Mouse (Mus musculus) heart, embryonic 14.5 days (tissue): ENCODE measurements around the gene Spns2. TPM values are rescaled to one million over a fixed set of nuclear protein-coding genes. Genes with fewer than 3 reads are reported as not detected.

ENCODE experiments used
- ATAC-seq: fragments of 200-750 bp; cut with Nextera tagmentation; 2 replicates; pipeline ENCODE4 v1.8.0; 2017; ENCODE audit warnings: low read depth, moderate TSS enrichment; ENCODE audit not compliant: insufficient number of reproducible peaks, insufficient read depth, low FRiP score
- H3K27ac ChIP-seq, 2 experiments: fragments of 200-500 bp in 1 of 2; fragments of 300-500 bp in 1 of 2; sonication (generic) in 1 of 2; replicated peaks in 1 of 2; 2 replicates each; pipeline ENCODE4 v1.5.1; 2012 to 2014; ENCODE audit warnings: low read depth in 2 of 2, low read length in 2 of 2, control low read depth in 1 of 2, mild to moderate bottlenecking in 1 of 2, mixed read lengths in 1 of 2; ENCODE audit not compliant: control insufficient read depth in 1 of 2, insufficient read depth in 1 of 2
- H3K27me3 ChIP-seq: fragments of 300-500 bp; sonication (generic); 2 replicates; pipeline ENCODE4 v1.6.1; 2014; ENCODE audit warnings: mild to moderate bottlenecking, low read length, control low read depth; ENCODE audit not compliant: control insufficient read depth, insufficient read depth
- H3K36me3 ChIP-seq: fragments of 300-500 bp; sonication (generic); 2 replicates; pipeline ENCODE4 v1.6.1; 2014; ENCODE audit warnings: mild to moderate bottlenecking, control low read depth, low read length, mixed read lengths; ENCODE audit not compliant: control insufficient read depth, insufficient read depth
- H3K4me1 ChIP-seq, 2 experiments: fragments of 200-500 bp in 1 of 2; fragments of 300-500 bp in 1 of 2; sonication (generic) in 1 of 2; 2 replicates each; pipeline ENCODE4 v1.6.1; 2012 to 2014; ENCODE audit warnings: low read length in 2 of 2, control low read depth in 1 of 2, mixed read lengths in 1 of 2; ENCODE audit not compliant: control insufficient read depth in 2 of 2, insufficient read depth in 2 of 2
- H3K4me2 ChIP-seq: fragments of 300-500 bp; sonication (generic); 2 replicates; pipeline ENCODE4 v1.6.1; 2014; ENCODE audit warnings: mild to moderate bottlenecking, low read length
- H3K4me3 ChIP-seq, 2 experiments: fragments of 200-500 bp in 1 of 2; fragments of 300-500 bp in 1 of 2; sonication (generic) in 1 of 2; 2 replicates each; pipeline ENCODE4 v1.5.1; 2012 to 2014; ENCODE audit warnings: low read length in 2 of 2, mild to moderate bottlenecking in 2 of 2, control low read depth in 1 of 2, low read depth in 1 of 2, moderate library complexity in 1 of 2; ENCODE audit not compliant: control insufficient read depth in 1 of 2, insufficient read depth in 1 of 2
- H3K9ac ChIP-seq: fragments of 300-500 bp; sonication (generic); 2 replicates; pipeline ENCODE4 v1.6.1; 2014; ENCODE audit warnings: mild to moderate bottlenecking, low read length
- H3K9me3 ChIP-seq: fragments of 300-500 bp; sonication (generic); 2 replicates; pipeline ENCODE4 v1.6.1; 2016; ENCODE audit warnings: low read length, control low read depth; ENCODE audit not compliant: control insufficient read depth
- WGBS: fragments of 180-500 bp; shearing (Covaris S2); extraction: QIAGEN DNeasy Blood & Tissue Kit; methylation state at CpG from one replicate; pipeline ENCODE4 v1.1.7; 2014; 5-methylcytosine and 5-hydroxymethylcytosine counted together
- polyA plus RNA-seq: library from polyadenylated mRNA; unstranded; fragments of >200 nt; fragmentation: Nextera tagmentation; extraction: Ambion mirVana; gene quantifications from 2 replicates; pipeline ENCODE4 v1.2.1, GENCODE M21; 2014

Gene Spns2
- polyA plus RNA-seq, 1 experiment from 2014 or later: 3.7 TPM

- Histone ChIP-seq H3K27ac (peak overlapping the region; percentile 37 to 40), H3K4me1 (peaks cover 64 to 71% of the 10 kb centered on the region in 2 experiments), H3K9me3 (no peaks in the 10 kb centered on the region), H3K4me3 (no peak overlapping the region), H3K9ac (no peak overlapping the region), H3K36me3 (no peaks in the 10 kb centered on the region), H3K27me3 (no peaks in the 10 kb centered on the region), H3K4me2 (peak overlapping the region; percentile 6)
- WGBS: 9% methylated on average over 8 of the region's 8 CpGs
- no peak for ATAC-seq
These were observed 74.5 kb downstream of the Spns2 start for GRCm38 (mm10) chr11:72415155-72415554.

DNA sequence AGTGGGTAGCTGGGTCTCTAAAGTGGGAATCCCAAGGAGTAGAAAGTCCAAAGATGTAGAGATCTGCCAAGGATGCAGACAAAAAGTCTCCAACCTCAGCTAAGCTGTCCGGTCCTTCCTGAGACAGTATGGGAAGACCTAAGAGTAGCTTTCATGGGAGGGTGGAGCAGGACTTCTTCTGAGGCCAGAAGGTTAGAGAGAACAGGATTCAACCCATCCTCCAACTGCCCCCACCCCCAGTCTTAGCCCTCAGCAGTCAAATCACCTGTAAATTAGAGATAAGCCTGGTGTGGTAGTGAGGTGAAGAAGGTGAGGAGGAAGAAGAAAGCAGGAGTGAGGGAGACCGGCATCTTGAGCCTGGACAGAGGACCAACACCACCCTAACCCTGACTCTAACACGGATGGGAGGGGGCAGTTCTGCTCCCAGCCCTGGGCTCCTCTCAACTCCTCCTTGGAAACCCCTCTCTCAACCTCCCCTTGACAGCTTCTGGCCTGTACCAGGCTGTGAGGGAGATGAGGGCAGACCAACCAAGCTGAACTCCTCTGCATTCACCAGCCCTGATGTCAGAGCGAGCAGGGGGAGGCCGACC, 76.0 kb downstream of the Spns2 start:
- H3K4me1 ChIP-seq: peaks cover 73 to 77% of the 10 kb centered on the region in 2 experiments
- no peaks in the 10 kb centered on the region for H3K27me3 ChIP-seq
- H3K4me2 ChIP-seq: peak overlapping the region; percentile 19
- WGBS: 62% methylated on average over 5 of the region's 5 CpGs
- peak overlapping the region; percentile 47 for H3K9ac ChIP-seq
- H3K9me3 ChIP-seq: no peaks in the 10 kb centered on the region
- H3K27ac ChIP-seq: peak overlapping the region; percentile 58 to 96; a peak in 3 of 4 replicates
- no peak for ATAC-seq
- H3K36me3 ChIP-seq: no peaks in the 10 kb centered on the region
- H3K4me3 ChIP-seq: 0 out of 4 replicates have a peak overlapping the region, but pooled peaks of 1 of the 2 experiments have one; percentile 5

GRCm38 (mm10) chr11:72413016-72413415, 76.7 kb downstream of the Spns2 start:
- Histone ChIP-seq H3K4me3 (no peak overlapping the region), H3K9me3 (no peaks in the 10 kb centered on the region), H3K9ac (peak overlapping the region; percentile 47), H3K36me3 (no peaks in the 10 kb centered on the region), H3K4me2 (peak overlapping the region; percentile 19), H3K27me3 (no peaks in the 10 kb centered on the region), H3K27ac (peak overlapping the region; percentile 58 to 96), H3K4me1 (peaks cover 73 to 78% of the 10 kb centered on the region in 2 experiments)
- no peak for ATAC-seq
- 27% methylated on average over 7 of the region's 7 CpGs for WGBS

- H3K4me2 ChIP-seq: peak overlapping the region; percentile 73
- 27% methylated on average over 9 of the region's 9 CpGs for WGBS
- no peaks in the 10 kb centered on the region for H3K36me3 ChIP-seq
- peak overlapping the region; percentile 28 to 93 for H3K4me3 ChIP-seq
- no peaks in the 10 kb centered on the region for H3K27me3 ChIP-seq
- peak overlapping the region; percentile 94 for H3K9ac ChIP-seq
- peak overlapping the region in 1 of 2 experiments; percentile 96; a peak in 2 of 4 replicates for H3K27ac ChIP-seq
- ATAC-seq: no peak
- H3K4me1 ChIP-seq: peaks cover 70 to 75% of the 10 kb centered on the region in 2 experiments
- H3K9me3 ChIP-seq: no peaks in the 10 kb centered on the region
These were observed 77.8 kb downstream of the Spns2 start for GRCm38 (mm10) chr11:72411945-72412344.

- Histone ChIP-seq H3K4me3 (peak within 1 kb of the TSS; percentile 93), H3K4me2 (peak within 1 kb of the TSS; percentile 73), H3K36me3 (no peaks in the 10 kb centered on the region), H3K27me3 (no peaks in the 10 kb centered on the region), H3K27ac (peak within 1 kb of the TSS; percentile 74 to 96), H3K4me1 (peaks cover 68 to 75% of the 10 kb centered on the region in 2 experiments), H3K9ac (peak within 1 kb of the TSS; percentile 94), H3K9me3 (no peaks in the 10 kb centered on the region)
- ATAC-seq: peak; percentile 88
- under 1% methylated on average over 82 of the region's 86 CpGs for WGBS
These were observed 78.4 kb downstream of the Spns2 start, which contains the start of gene Smtnl2 for GRCm38 (mm10) chr11:72411093-72411921. Gene Smtnl2 (minus strand): TSS chr11:72411713.

GRCm38 (mm10) chr11:72410521-72411092, 79.1 kb downstream of the Spns2 start:
- no peaks in the 10 kb centered on the region for H3K9me3 ChIP-seq
- H3K27me3 ChIP-seq: no peaks in the 10 kb centered on the region
- peaks cover 73 to 75% of the 10 kb centered on the region in 2 experiments for H3K4me1 ChIP-seq
- ATAC-seq: no peak
- H3K9ac ChIP-seq: peak overlapping the region; percentile 94
- no peaks in the 10 kb centered on the region for H3K36me3 ChIP-seq
- peak overlapping the region; percentile 73 for H3K4me2 ChIP-seq
- H3K4me3 ChIP-seq: peak overlapping the region; percentile 93
- under 1% methylated on average over 25 of the region's 25 CpGs for WGBS
- H3K27ac ChIP-seq: peak overlapping the region; percentile 74 to 96

DNA sequence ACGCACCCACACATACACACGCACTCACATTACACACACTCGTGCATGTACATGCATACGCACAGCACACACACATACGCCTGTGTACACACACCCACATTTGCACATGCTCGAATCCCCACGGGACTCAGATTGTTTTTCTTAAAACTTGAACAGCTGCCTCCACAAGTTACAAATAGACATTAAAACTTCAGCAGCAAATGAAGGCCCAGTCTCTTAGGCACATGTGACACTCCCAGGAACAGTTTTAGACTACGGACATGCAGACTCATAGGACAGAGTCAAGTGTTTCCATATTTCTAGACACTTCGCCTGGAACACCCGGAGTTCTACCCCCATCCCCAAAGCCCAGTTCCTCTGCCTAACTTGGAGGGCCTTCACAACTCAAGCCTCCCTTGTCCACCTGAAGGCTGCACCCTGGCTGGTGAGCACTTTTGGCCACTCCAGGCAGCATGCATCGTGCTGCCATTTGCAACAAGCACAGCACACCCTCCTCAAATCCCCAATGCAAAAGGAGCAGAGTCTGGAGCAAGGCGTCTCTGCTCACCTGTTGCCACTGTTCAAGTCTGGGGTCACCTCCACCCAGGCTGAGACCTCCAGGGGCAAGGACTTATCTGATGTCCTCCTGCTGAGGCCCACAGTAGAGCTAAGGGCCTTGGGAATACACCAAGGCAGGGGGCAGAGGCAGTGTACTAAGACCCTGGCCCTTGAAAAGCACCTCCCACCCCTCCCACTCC, 79.9 kb downstream of the Spns2 start:
- Histone ChIP-seq H3K4me2 (peak overlapping the region; percentile 73), H3K4me1 (peaks cover 72 to 75% of the 10 kb centered on the region in 2 experiments), H3K9me3 (no peaks in the 10 kb centered on the region), H3K4me3 (peak overlapping the region; percentile 93), H3K27me3 (no peaks in the 10 kb centered on the region), H3K36me3 (peaks cover 4% of the 10 kb centered on the region), H3K9ac (peak overlapping the region; percentile 94), H3K27ac (peak overlapping the region; percentile 77 to 96)
- no peak for ATAC-seq
- WGBS: 26% methylated on average over 12 of the region's 12 CpGs
